Mouse (Mus musculus): ENCODE results near the gene Trappc1. TPM values are rescaled to one million over a fixed set of nuclear protein-coding genes. Genes with fewer than 3 reads are reported as not detected.

Trappc1 gene
- polyA plus RNA-seq (2012; rRNA removed; ENCODE audit: low replicate concordance), result 31.5 and 86.9 TPM in 2 replicates

DNA sequence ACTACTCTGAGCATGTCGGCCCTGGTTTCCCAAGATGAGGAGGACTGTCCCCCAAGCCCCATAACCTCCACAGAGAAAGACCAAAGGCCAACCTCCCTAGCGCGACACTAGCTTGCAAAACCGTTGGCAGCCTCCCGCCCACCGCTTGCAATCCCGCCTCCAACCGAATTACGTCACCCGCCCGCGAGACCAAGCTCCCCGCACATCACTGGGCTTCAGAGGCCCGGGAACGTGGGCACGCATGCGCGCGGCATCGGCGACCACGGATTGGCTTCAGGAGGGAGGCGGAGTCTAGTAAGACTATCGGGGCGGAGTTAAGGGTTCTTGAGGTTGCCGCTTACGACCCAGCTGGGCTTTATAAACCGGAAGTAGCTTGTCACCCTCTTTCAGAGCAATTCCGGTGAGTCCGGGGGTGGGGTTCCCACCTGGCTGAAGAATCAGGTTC is at the start of gene Trappc1, which contains the start of gene Cntrob:
Trappc1 (plus strand) TSS at position 314 of the 445 bp plus-strand sequence.
Cntrob (minus strand) TSS at position 109 of the 445 bp plus-strand sequence.

GRCm38 (mm10) chr11:69325628-69326407 is 2.0 kb downstream of the Trappc1 start, which contains the start of gene Kcnab3:
Kcnab3 (plus strand) TSS chr11:69326258.

DNA sequence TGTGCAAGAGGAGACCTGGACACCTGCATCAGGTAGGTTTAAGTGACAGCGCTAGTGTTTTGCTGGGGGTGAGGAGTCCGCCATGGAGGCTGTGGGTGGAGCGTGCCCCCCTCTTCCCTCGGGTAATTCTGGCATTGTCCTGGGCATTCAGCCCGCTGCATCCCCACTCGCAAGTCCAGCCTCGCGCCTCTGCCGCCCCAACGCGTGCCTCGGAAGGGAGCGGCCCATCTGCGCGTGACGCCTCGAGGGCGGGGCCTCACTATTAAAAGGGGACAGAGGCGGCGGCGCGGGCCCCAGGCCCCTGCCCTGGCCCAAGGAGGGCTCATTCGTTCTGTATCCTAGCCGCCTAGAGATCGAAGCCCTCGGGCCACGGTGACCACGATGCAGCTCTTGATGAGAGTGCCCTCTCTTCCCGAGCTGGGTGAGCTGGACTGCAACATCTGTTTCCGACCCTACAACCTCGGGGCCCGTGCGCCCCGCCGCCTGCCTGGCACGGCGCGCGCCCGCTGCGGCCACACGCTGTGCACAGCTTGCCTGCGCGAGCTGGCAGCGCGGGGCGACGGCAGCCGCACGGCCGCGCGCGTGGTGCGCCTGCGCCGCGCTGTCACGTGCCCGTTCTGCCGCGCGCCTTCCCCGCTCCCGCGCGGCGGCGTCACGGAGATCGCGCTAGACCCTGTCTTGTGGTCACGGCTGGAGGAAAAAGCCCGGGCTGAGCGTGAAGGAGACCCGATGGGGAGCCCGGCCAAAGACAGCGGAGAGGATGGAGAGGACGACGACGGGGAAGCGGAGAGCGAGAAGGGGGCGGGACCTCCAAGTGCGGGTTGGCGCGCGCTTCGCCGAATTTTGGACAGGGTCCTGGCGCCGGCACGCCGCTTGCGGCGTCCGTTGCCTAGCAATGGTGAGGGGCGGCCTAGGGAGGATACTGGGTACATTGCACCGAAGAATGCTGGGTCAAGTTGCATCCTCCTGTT is 16.7 kb downstream of the Trappc1 start, which contains the start of gene Rnf227:
Rnf227 (plus strand) TSS at position 301 of the 971 bp plus-strand sequence.

GRCm38 (mm10) chr11:69369215-69369989 is 45.6 kb downstream of the Trappc1 start, which contains the start of gene Chd3:
Chd3 (minus strand) TSS chr11:69369406.

Other genes starting within 250 kb of the Trappc1 start
- 115 and 123 TPM in 2 replicates for gene Vamp2, start 235.5 kb upstream of the Trappc1 start, polyA plus RNA-seq (2012; rRNA removed; ENCODE audit: low replicate concordance)
- gene Per1, start 228.8 kb upstream of the Trappc1 start, polyA plus RNA-seq (2012; rRNA removed; ENCODE audit: low replicate concordance), result 30.1 and 37.1 TPM in 2 replicates
- 0.29 and 1.0 TPM in 2 replicates for gene Hes7, start 203.6 kb upstream of the Trappc1 start, polyA plus RNA-seq (2012; rRNA removed; ENCODE audit: low replicate concordance)
- 1.1 and 1.8 TPM in 2 replicates for gene 9130213A22Rik, start 201.4 kb upstream of the Trappc1 start, polyA plus RNA-seq (2012; rRNA removed; ENCODE audit: low replicate concordance)
- 1.8 and 2.6 TPM in 2 replicates for gene Aloxe3, start 198.1 kb upstream of the Trappc1 start, polyA plus RNA-seq (2012; rRNA removed; ENCODE audit: low replicate concordance)
- gene Alox12b, start 167.0 kb upstream of the Trappc1 start, polyA plus RNA-seq (2012; rRNA removed; ENCODE audit: low replicate concordance), result 0.05 and 1.6 TPM in 2 replicates
- 0.08 TPM in 1 of 2 replicates, not detected in the other for gene Alox8, start 126.1 kb upstream of the Trappc1 start, polyA plus RNA-seq (2012; rRNA removed; ENCODE audit: low replicate concordance)
- 0.14 and 0.24 TPM in 2 replicates for gene Gucy2e, start 86.9 kb upstream of the Trappc1 start, polyA plus RNA-seq (2012; rRNA removed; ENCODE audit: low replicate concordance)
- gene Cntrob, start 205 bp upstream of the Trappc1 start, polyA plus RNA-seq (2012; rRNA removed; ENCODE audit: low replicate concordance), result 6.4 and 7.9 TPM in 2 replicates
- gene Kcnab3, start 2.3 kb downstream of the Trappc1 start, polyA plus RNA-seq (2012; rRNA removed; ENCODE audit: low replicate concordance), result 2.1 and 2.7 TPM in 2 replicates
- 0.36 and 2.5 TPM in 2 replicates for gene Rnf227, start 16.5 kb downstream of the Trappc1 start, polyA plus RNA-seq (2012; rRNA removed; ENCODE audit: low replicate concordance)
- gene Chd3, start 45.4 kb downstream of the Trappc1 start, polyA plus RNA-seq (2012; rRNA removed; ENCODE audit: low replicate concordance), result 109 and 197 TPM in 2 replicates
- gene Naa38, start 71.5 kb downstream of the Trappc1 start, polyA plus RNA-seq (2012; rRNA removed; ENCODE audit: low replicate concordance), result 151 and 175 TPM in 2 replicates
- gene Cyb5d1, start 71.7 kb downstream of the Trappc1 start, polyA plus RNA-seq (2012; rRNA removed; ENCODE audit: low replicate concordance), result 17.6 and 18.6 TPM in 2 replicates
- 51.2 and 75.7 TPM in 2 replicates for gene Tmem88, start 74.3 kb downstream of the Trappc1 start, polyA plus RNA-seq (2012; rRNA removed; ENCODE audit: low replicate concordance)
- gene Kdm6b, start 89.7 kb downstream of the Trappc1 start, polyA plus RNA-seq (2012; rRNA removed; ENCODE audit: low replicate concordance), result 8.2 and 21.0 TPM in 2 replicates
- gene Dnah2, start 225.1 kb downstream of the Trappc1 start, polyA plus RNA-seq (2012; rRNA removed; ENCODE audit: low replicate concordance), result 0.20 and 0.27 TPM in 2 replicates
- gene Efnb3, start 236.2 kb downstream of the Trappc1 start, polyA plus RNA-seq (2012; rRNA removed; ENCODE audit: low replicate concordance), result 1.1 and 2.5 TPM in 2 replicates